Mouse (Mus musculus) heart, adult 9 months (tissue): ENCODE results near the gene Tas2r114.

Experiments used
- DNase-seq, 2 experiments: peaks; one replicate each; pipeline ENCODE4 v3.0.0; 2022; ENCODE audit warnings: low spot score in 2 of 2

The Tas2r114 gene

GRCm38 (mm10) chr6:131689963-131690362 is at the start of gene Tas2r114:
Gene Tas2r114, minus strand, starts transcription at chr6:131690063.
- DNase-seq, result no peak

- DNase-seq, result no peak
Observed at GRCm38 (mm10) chr6:131712803-131713202, 22.9 kb upstream of the Tas2r114 start.

GRCm38 (mm10) chr6:131687395-131687794 is 2.5 kb downstream of the Tas2r114 start, which contains the start of gene Tas2r105:
Gene Tas2r105, minus strand, starts transcription at chr6:131687495.
- DNase-seq, result no peak

- no peak for DNase-seq
Observed at GRCm38 (mm10) chr6:131685644-131686043, 4.2 kb downstream of the Tas2r114 start, which contains the start of gene Tas2r104. Gene Tas2r104, minus strand, starts transcription at chr6:131685744.

- no peak for DNase-seq
Observed at GRCm38 (mm10) chr6:131678786-131679185, 11.1 kb downstream of the Tas2r114 start, which contains the start of gene Tas2r106. Gene Tas2r106, minus strand, starts transcription at chr6:131678886.

GRCm38 (mm10) chr6:131660049-131660448 is 29.8 kb downstream of the Tas2r114 start, which contains the start of gene Tas2r107:
Gene Tas2r107, minus strand, starts transcription at chr6:131660149.
- no peak for DNase-seq
